Mouse (Mus musculus) heart, postnatal 0 days (tissue): ENCODE measurements around the gene Rab25. TPM values are rescaled to one million over a fixed set of nuclear protein-coding genes. Genes with fewer than 3 reads are reported as not detected.

Experiments
- ATAC-seq: fragments of 200-750 bp; cut with Nextera tagmentation; 2 replicates; pipeline ENCODE4 v1.8.0; 2017; ENCODE audit warnings: low read depth, moderate number of reproducible peaks, moderate library complexity; ENCODE audit not compliant: insufficient read depth
- DNase-seq: peaks from one replicate; pipeline ENCODE4 v3.0.0-alpha.2; 2016; ENCODE audit warnings: low spot score
- H3K27ac ChIP-seq: fragments of 300-500 bp; sonication (generic); 2 replicates; pipeline ENCODE4 v1.5.1; 2014; ENCODE audit warnings: low read depth, mild to moderate bottlenecking
- H3K27me3 ChIP-seq: fragments of 300-500 bp; sonication (generic); 2 replicates; pipeline ENCODE4 v1.6.1; 2014; ENCODE audit warnings: low read length, mixed read lengths; ENCODE audit not compliant: control insufficient read depth, insufficient read depth
- H3K36me3 ChIP-seq: fragments of 300-500 bp; sonication (generic); replicated peaks from 2 replicates; pipeline ENCODE4 v1.6.1; 2014; ENCODE audit warnings: low read length, mixed read lengths; ENCODE audit not compliant: control insufficient read depth, insufficient read depth
- H3K4me1 ChIP-seq: fragments of 300-500 bp; sonication (generic); 2 replicates; pipeline ENCODE4 v1.6.1; 2014; ENCODE audit warnings: antibody characterized with exemption; ENCODE audit not compliant: control insufficient read depth, insufficient read depth
- H3K4me2 ChIP-seq: fragments of 300-500 bp; sonication (generic); 2 replicates; pipeline ENCODE4 v1.6.1; 2014; ENCODE audit warnings: low read depth, mild to moderate bottlenecking, low read length, moderate library complexity
- H3K4me3 ChIP-seq: fragments of 300-500 bp; sonication (generic); 2 replicates; pipeline ENCODE4 v1.5.1; 2014; ENCODE audit warnings: low read depth, low read length
- H3K9ac ChIP-seq: fragments of 300-500 bp; sonication (generic); replicated peaks from 2 replicates; pipeline ENCODE4 v1.6.1; 2014; ENCODE audit warnings: low read depth, low read length, mixed read lengths
- H3K9me3 ChIP-seq: fragments of 300-500 bp; sonication (generic); replicated peaks from 2 replicates; pipeline ENCODE4 v1.6.1; 2016; ENCODE audit warnings: low read length; ENCODE audit not compliant: control insufficient read depth
- CTCF ChIP-seq: IDR thresholded peaks from 2 replicates; pipeline ENCODE4 v1.5.1; 2016; ENCODE audit warnings: antibody characterized with exemption, control low read depth, low read depth
- EP300 ChIP-seq: IDR thresholded peaks from 2 replicates; pipeline ENCODE4 v1.6.1; 2016; ENCODE audit warnings: antibody characterized with exemption, low read depth
- WGBS: fragments of 180-500 bp; shearing (Covaris S2); extraction: QIAGEN DNeasy Blood & Tissue Kit; methylation state at CpG from one replicate; pipeline ENCODE4 v1.1.7; 2014; 5-methylcytosine and 5-hydroxymethylcytosine counted together
- polyA plus RNA-seq: library from polyadenylated mRNA; unstranded; fragments of >200 nt; fragmentation: Nextera tagmentation; extraction: Ambion mirVana; gene quantifications from 2 replicates; pipeline ENCODE4 v1.2.1, GENCODE M21; 2015
- total RNA-seq: library from RNA; depleted of rRNA; stranded (reverse); fragments of >200 nt; gene quantifications from 2 replicates; pipeline ENCODE4 v1.2.3, GENCODE M21; 2014; ENCODE audit warnings: low replicate concordance

Gene Rab25
- total and polyA plus RNA-seq, 2 experiments from 2014 or later = 2.5 TPM; not detected in 1

DNA sequence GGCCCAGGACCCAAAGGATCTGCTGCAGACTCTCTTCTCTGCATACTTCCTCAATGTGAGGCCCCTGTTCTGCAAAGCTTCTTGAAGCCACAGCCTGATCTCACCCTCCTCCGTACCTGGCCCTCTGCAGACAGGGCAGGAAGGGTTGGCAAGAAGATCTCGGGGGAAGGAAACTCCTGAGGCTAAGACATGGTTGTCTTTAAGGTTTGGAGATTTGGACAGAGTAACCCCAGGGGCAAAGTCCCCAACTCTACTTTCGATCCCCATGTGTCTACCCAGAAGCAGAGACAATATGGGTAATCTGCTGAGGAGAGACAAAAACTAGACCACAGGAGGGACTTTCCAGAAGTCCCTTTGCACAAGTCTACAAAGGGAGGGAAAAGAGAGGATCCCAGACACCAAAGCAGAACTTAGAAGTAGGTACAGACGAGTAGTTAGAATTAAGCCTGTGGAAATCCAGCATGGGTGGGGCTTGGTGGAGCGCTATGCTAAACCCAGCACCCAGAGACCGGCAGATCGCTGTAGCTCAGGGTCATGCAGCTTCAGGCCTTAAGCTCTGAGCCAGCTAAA is 34.5 kb downstream of the Rab25 start:
- TF ChIP-seq EP300 (no peak), CTCF (no peak)
- Histone ChIP-seq H3K4me1 (peaks cover 33% of the 10 kb centered on the region), H3K4me3 (no peak overlapping the region), H3K9ac (0 out of 2 replicates have a peak overlapping the region, but pooled peaks have one; percentile 17), H3K9me3 (no peaks in the 10 kb centered on the region), H3K27ac (peak overlapping the region; percentile 36), H3K36me3 (no peaks in the 10 kb centered on the region), H3K4me2 (no peak overlapping the region; the same call in 1 of the 2 replicates), H3K27me3 (no peaks in the 10 kb centered on the region)
- WGBS = 78% methylated on average over 7 of the region's 7 CpGs
- ATAC-seq = no peak
- DNase-seq = no peak

DNA sequence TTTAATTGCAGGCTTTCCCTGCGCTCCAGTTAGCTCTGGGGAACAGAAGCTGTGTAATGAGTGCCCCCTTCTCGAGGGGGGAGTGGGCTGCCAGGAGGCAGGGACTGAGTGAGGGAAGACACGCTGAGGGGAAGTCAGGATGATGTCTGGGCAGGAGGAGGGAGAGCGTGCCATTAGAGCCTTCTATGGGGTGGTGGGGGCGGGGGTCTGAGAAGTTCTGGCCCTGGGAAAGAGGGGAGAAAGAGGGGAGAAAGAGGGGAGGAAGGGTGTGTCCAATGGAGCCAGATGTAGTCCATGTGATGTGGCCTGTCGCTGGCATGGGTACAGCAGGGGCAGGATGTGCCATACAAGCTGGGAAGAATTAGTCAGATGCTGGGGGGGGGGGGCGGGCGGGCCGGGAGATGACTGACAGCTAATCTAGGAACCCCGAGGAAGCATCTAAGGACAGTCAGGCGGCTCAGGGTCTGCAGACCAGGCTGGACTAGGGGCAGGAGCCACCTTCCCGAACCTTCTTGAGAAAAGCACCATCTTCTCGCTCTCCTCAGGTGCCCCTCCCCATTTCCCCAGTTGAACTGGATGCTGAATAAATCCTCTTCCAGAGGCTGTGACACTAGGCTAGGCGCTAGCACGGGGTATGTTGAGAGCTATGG is 35.1 kb downstream of the Rab25 start:
- no peak for DNase-seq
- TF ChIP-seq CTCF = no peak
- no peak for TF ChIP-seq EP300
- Histone ChIP-seq H3K27me3 (no peaks in the 10 kb centered on the region), H3K4me2 (no peak overlapping the region; the same call in 1 of the 2 replicates), H3K27ac (peak overlapping the region; percentile 44), H3K4me3 (no peak overlapping the region), H3K36me3 (no peaks in the 10 kb centered on the region), H3K9me3 (no peaks in the 10 kb centered on the region), H3K9ac (0 out of 2 replicates have a peak overlapping the region, but pooled peaks have one; percentile 17), H3K4me1 (peaks cover 33% of the 10 kb centered on the region)
- 46% methylated on average over 11 of the region's 15 CpGs for WGBS
- ATAC-seq = no peak

DNA sequence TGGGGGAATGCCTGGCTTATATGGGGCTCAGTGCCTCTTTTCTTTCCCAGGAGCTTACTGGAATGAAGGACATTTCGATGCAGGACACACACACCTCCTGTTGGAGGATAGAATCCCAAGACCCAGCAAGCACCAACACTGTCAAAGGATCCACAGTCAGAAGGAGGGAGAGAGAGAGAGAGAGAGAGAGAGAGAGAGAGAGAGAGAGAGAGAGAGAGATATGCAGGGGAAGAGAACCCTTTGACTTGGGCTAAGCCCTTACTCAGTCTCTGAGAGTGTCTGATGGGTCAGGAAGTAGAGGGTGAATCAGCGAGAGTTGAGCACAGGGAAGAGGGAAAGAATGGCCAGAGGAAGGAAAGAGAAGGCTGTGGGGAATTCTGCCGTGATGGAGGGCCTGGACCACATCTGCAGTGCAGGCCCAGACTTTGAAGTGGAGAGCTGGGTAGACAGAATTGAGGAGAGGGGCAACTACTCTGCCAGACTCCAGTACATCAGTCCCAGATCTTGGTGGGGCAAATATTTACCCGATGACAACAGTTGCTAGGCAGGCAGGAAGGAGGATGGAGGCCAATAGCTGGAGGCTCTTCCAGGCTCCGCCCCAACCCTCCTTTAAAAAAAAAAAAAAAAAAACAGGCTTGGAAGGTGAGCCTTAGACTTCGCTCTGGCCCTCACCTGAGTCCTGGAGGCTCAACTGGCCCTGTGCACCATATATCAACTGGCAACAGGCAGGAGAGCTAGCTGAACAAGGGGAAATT is 35.8 kb downstream of the Rab25 start:
- Histone ChIP-seq H3K4me3 (no peak overlapping the region), H3K9ac (no peak overlapping the region), H3K27me3 (no peaks in the 10 kb centered on the region), H3K4me1 (peaks cover 33% of the 10 kb centered on the region), H3K27ac (peak overlapping the region; percentile 44), H3K9me3 (no peaks in the 10 kb centered on the region), H3K36me3 (no peaks in the 10 kb centered on the region), H3K4me2 (no peak overlapping the region; the same call in 1 of the 2 replicates)
- TF ChIP-seq CTCF (no peak), EP300 (no peak)
- 54% methylated on average over 6 of the region's 6 CpGs for WGBS
- DNase-seq (no peak), ATAC-seq (no peak)

DNA sequence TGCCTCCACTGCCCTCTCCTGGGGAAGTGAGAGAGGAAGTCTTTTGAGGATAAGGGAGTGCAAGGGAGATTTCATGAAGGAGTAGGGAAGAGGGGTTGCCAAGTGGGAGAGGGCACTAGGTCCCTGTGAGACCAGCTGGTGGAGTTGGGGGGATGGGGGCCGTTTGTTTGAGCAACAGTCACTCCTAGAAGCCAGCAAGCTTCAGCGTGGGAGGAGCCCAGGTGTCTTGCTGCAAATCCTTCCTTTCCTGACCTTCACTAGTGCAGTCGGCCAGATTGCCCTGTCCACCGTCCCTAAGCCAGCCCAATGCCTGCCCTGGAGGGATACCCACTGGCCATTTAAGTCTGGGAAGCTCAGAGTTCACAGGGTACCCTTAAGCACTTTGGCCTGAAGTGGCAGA is 36.5 kb downstream of the Rab25 start:
- H3K4me1 ChIP-seq = peaks cover 33% of the 10 kb centered on the region
- no peak overlapping the region for H3K27ac ChIP-seq
- no peak overlapping the region for H3K4me3 ChIP-seq
- no peak overlapping the region for H3K9ac ChIP-seq
- no peaks in the 10 kb centered on the region for H3K9me3 ChIP-seq
- 48% methylated on average over 4 of the region's 4 CpGs for WGBS
- ATAC-seq (no peak), DNase-seq (no peak)
- TF ChIP-seq CTCF = 0 out of 2 replicates have a peak, but pooled peaks have one; percentile 16
- TF ChIP-seq EP300 = no peak
- no peaks in the 10 kb centered on the region for H3K27me3 ChIP-seq
- H3K4me2 ChIP-seq = no peak overlapping the region
- H3K36me3 ChIP-seq = no peaks in the 10 kb centered on the region

DNA sequence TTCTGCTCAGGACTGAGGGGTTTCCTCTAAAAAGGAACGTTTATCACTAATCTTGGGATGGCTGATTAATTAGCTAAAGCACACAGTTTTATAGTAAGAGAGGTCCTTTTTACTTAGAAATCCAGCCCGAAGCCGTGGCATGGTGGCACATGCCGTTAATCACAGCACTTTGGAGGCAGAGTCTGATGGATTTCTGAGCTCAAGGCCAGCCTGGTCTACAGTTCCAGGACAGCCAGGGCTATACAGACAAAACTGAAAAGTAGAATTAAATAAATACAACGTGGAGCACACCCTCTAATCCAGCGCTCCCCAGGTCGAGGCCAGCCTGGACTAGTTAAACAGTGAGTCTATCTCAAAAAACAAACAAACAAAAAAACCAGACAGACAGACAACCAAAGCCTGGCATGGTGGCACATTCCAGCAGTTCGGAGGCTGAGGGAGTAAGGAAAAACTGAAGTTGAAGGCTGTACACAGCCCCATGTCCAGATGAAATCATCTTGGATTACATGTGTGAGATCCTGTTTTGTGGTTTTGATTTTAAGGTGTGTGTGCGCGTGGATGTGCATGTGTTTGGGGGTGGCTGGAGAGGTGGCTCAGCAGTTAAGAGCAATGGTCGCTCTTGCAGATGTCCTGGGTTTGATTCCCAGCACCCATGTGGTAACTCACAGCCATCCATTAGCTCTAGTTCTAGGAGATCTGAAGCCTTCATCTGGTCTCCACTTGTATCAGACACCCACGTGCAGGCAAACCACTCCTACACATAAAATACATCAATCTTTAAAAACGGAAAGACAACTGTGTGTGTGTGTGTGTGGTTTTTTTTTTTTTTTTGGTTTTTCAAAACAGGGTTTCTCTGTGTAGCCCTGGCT is 37.4 kb downstream of the Rab25 start:
- peaks cover 28% of the 10 kb centered on the region for H3K4me1 ChIP-seq

More for the DNA sequence above, 37.4 kb downstream of the Rab25 start:
- Histone ChIP-seq H3K36me3 (no peaks in the 10 kb centered on the region), H3K27ac (peak overlapping the region; percentile 90), H3K9ac (peak overlapping the region; percentile 26; the same call in 1 of the 2 replicates), H3K4me2 (peak overlapping the region; percentile 62), H3K9me3 (no peaks in the 10 kb centered on the region), H3K27me3 (no peaks in the 10 kb centered on the region), H3K4me3 (peak overlapping the region; percentile 43)
- ATAC-seq (no peak), DNase-seq (no peak)
- WGBS = 53% methylated on average over 13 of the region's 13 CpGs
- TF ChIP-seq CTCF (no peak), EP300 (no peak)
